Mouse (Mus musculus): ENCODE results near the gene Tmem41b. TPM values are rescaled to one million over a fixed set of nuclear protein-coding genes. Genes with fewer than 3 reads are reported as not detected.

Tmem41b gene
- 20.6 and 21.4 TPM in 2 replicates for polyA plus RNA-seq (2012; rRNA removed; ENCODE audit: low replicate concordance)

GRCm38 (mm10) chr7:109986775-109987174, at the start of gene Tmem41b:
TSS of gene Tmem41b (minus strand) at chr7:109986929.

DNA sequence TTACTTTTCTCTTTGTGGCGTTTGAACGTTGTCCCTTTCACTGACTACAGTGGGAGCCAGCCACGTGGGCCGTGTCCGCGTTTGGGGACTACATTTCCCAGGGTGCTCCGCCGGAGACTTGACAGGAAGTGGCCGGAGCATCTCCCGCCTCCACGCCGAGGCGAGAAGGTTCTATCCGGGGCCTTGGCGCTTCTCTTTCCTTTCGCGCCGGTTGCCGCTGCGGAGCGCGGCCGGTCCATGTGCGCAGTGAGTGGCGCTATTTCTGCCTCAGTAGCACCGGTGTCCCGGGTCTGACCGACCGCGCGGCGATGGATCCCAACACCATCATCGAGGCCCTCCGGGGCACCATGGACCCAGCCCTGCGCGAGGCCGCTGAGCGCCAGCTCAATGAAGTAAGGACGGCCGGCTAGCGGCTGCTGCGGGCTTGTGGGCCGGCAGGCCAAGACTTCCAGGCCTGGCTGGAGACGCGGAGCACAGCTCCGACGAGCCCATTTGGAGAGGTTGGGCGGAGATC, 31.4 kb upstream of the Tmem41b start, which contains the start of gene Ipo7:
TSS of gene Ipo7 (plus strand) at position 158 of the 514 bp plus-strand sequence.

DNA sequence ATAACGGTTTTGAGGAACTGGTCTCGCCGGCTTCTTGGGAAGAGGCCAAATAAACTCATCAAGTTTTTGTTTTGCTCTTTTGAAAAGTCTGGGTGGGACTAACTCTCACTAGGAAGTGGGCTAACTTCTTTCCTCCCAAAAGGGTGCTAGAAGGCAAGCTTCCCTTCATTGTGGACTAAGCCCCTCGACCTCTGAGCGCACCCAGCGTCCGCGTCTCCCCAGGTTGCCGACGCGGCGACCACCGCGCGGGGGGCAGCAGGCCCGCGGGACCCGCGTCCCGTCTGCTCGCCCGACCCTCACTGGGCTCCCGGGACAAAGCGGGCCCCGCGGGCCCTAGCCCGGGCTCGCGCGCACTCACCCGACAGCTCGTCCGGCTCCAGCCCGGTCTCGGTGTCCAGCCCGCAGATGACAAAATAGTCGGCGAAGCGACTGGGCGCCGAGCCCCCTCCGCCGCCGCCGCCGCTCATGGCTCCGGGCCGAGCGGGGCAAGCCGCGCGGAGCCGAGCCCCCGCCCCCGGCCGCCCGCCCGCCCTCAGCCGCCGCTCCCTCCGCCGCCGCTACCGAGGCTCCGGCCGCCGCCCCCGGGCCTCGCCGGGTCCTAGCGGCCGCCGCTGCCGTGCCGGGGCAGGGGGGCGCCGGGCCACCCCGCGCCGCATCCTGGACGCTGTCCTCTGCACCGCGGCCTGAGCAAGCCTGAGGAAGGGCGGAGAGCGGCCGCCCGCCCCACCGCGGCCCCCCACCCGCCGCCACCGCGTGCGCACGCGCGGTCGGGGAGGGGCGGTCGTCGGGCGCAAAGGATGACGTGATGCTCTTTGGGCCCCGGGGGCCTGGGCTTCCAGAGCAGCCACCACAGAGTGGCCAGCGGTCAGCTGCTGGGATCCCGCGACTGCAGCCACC, 26.8 kb downstream of the Tmem41b start, which contains the start of gene Dennd5a:
TSS of gene Dennd5a (minus strand) at position 755 of the 897 bp plus-strand sequence.

Other genes with a start within 250 kb of the Tmem41b start
- 22.1 and 52.1 TPM in 2 replicates for gene Tmem9b, start 234.1 kb downstream of the Tmem41b start, polyA plus RNA-seq (2012; rRNA removed; ENCODE audit: low replicate concordance)
- 0.04 TPM in 1 of 2 replicates, not detected in the other for gene Nrip3, start 204.9 kb downstream of the Tmem41b start, polyA plus RNA-seq (2012; rRNA removed; ENCODE audit: low replicate concordance)
- 0.82 and 0.84 TPM in 2 replicates for gene Scube2, start 121.2 kb downstream of the Tmem41b start, polyA plus RNA-seq (2012; rRNA removed; ENCODE audit: low replicate concordance)
- 10.5 and 12.1 TPM in 2 replicates for gene Dennd5a, start 26.5 kb downstream of the Tmem41b start, polyA plus RNA-seq (2012; rRNA removed; ENCODE audit: low replicate concordance)
- 5.2 and 18.6 TPM in 2 replicates for gene Ipo7, start 31.3 kb upstream of the Tmem41b start, polyA plus RNA-seq (2012; rRNA removed; ENCODE audit: low replicate concordance)
- gene Zfp143, start 74.3 kb upstream of the Tmem41b start, polyA plus RNA-seq (2012; rRNA removed; ENCODE audit: low replicate concordance) = 8.1 and 8.9 TPM in 2 replicates
- gene Wee1, start 135.1 kb upstream of the Tmem41b start, polyA plus RNA-seq (2012; rRNA removed; ENCODE audit: low replicate concordance) = 7.0 and 9.1 TPM in 2 replicates
- 6.7 and 7.0 TPM in 2 replicates for gene Swap70, start 234.8 kb upstream of the Tmem41b start, polyA plus RNA-seq (2012; rRNA removed; ENCODE audit: low replicate concordance)

All from duodenum, adult 2 months (tissue).